Mouse (Mus musculus) right cerebral cortex, postnatal 36 days (tissue): ENCODE measurements at regions not wholly inside any gene's neighbourhood (a gene's known extent, or its start where the extent isn't known, plus 50 kb on each side); places are given as distances from the start of the nearest gene placed in this dataset.
"Not testable (repeated sequence)": the region's sequence is repeated elsewhere in the genome, so short reads cannot be mapped to it uniquely, and the experiment has no call there.

Experiments used
- DNase-seq, 2 experiments: peaks; one replicate each; pipeline ENCODE4 v3.0.0; 2022; ENCODE audit warnings: low spot score in 2 of 2, mixed read lengths in 1 of 2

DNA sequence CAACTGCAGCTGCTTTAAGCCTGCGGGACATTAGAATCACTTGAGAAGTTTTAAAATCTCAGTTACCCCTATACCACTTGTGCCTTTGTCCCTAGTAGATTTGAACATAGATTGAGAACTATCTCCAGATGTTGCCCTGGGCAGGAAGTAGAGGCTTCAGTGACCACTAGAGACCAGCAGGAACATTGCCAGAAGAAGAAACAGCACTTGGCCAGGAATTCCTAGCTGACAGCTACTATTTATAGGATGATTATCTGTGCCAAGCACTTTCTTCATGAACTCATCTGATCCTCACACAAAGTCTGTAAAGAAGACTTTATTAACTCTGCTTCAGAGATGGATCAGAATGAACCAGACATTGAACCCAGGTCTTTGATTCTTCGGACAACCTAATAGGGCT is 283.6 kb upstream of the Tmpo start:
- no peak for DNase-seq

DNA sequence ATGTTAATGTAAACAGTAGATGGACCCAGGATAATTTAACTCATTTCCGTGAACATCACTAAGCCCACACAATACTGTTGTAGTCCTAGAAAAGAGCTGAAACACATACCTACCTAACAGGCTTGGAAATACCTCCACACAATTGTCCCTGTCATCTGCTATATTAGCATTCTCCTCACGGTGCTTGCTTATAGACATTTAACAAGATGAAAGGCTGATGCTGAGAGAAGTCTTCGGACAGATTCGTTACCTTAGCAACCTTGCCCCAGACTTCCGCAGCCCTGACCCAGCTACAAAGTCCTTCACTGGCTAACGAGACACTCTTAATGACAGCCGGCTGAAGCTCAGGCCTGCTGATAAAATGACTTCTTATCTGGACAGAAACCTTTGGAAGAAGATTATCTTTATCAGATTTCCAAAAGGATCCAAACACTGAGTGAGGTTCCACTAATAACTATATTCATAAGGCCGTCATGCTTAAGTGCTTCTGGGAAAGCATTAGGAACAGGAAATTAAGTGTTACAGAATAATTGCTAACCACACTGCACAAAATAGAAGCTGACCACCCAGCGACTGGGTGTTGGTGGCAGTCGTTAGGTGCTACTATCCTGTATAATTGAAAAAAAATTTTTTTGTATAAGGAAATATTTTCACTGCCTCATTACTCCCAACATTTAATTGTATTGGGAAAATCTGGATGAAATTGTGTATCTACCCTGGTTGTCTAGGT is 267.0 kb upstream of the Tmpo start:
- DNase-seq: no peak

GRCm38 (mm10) chr10:91443321-91443720 is 262.2 kb upstream of the Tmpo start:
- DNase-seq: no peak

- DNase-seq: no peak
These were observed 258.9 kb upstream of the Tmpo start for GRCm38 (mm10) chr10:91440051-91440450.

- DNase-seq: no peak
These were observed 256.8 kb upstream of the Tmpo start for GRCm38 (mm10) chr10:91437917-91438316.

- no peak for DNase-seq
These were observed 255.0 kb upstream of the Tmpo start for GRCm38 (mm10) chr10:91436091-91436569.

DNA sequence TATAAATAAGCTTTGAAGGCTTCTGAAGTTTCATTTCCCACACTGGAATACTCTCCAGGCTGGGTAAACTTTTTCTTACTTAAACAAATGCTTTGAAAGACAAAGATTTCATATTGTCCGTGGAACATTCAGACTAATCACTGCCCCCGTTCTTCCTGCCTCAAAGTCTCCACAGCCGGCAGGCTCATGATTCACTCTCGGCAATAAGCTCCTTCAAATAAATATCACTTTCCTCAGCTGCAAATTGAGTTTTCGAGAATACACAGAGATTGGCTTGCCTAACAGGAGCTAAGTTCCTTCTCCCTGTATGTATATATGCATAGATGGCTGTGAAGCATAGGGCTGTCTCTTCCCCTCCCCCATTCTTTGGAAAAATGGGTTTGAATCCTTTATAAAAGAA is 249.2 kb upstream of the Tmpo start:
- no peak for DNase-seq

DNA sequence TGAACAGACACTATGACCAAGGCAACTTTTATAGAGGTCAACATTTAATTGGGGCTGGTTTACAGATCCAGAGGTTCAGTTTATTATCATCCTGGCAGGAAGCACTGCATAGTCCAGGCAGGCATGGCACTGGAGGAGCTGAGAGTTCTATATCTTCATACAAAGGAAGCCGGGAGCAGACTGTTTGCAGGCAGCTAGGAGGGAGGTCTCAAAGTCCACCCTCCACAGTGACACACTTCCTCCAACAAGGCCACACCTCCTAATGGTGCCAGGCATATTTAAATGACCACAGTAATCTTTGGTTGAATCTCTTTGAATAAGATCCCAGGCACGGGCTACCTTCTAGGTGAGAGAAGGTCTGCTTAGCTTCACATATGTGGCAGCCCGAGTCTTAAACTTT is 245.5 kb upstream of the Tmpo start:
- no peak for DNase-seq

GRCm38 (mm10) chr10:91425625-91426385 is 244.7 kb upstream of the Tmpo start:
- not testable (repeated sequence) for DNase-seq

GRCm38 (mm10) chr10:91424786-91425185 is 243.7 kb upstream of the Tmpo start:
- DNase-seq: no peak

- DNase-seq: no peak
These were observed 206.1 kb upstream of the Tmpo start for GRCm38 (mm10) chr10:91387255-91387654.

- DNase-seq: peak in 1 of 2 experiments; percentile 8
These were observed 203.3 kb upstream of the Tmpo start for GRCm38 (mm10) chr10:91384372-91384771.

DNA sequence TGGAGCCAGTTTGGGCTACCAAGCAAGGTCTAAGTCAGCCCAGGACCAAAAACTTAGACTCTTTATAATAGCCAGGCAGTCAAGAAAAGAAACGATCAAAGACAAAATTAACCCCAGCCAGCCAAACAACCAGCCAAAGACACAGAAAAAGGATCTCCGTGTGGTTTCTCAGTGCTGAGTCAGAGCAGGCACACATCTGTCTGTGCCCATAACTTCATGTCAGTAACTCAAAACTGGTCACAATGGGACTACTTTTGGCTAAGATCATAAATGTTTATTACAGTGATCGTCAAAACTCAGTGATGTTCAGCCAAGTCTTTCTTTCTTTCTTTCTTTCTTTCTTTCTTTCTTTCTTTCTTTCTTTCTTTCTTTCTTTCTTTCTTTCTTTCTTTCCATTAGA is 195.6 kb upstream of the Tmpo start:
- no peak for DNase-seq

DNA sequence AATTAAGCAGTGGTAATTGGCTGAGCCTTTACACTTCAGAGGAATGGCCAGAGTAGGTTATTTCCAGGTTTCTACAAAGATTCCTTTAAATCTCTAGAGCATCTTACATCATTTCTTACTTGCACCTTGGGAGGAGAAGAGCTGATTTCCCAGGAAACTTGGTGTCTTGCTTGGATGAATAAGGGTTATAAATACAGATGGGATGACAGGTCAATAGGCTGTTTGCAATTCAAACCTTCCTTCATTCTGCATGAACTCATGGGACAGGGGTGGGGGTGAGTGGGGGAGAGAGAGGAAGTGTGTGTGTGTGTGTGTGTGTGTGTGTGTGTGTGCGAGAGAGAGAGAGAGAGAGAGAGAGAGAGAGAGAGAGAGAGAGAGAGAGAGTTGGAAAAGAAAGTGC is 186.4 kb upstream of the Tmpo start:
- no peak for DNase-seq

- DNase-seq: no peak
These were observed 181.5 kb upstream of the Tmpo start for GRCm38 (mm10) chr10:91362587-91362986.

DNA sequence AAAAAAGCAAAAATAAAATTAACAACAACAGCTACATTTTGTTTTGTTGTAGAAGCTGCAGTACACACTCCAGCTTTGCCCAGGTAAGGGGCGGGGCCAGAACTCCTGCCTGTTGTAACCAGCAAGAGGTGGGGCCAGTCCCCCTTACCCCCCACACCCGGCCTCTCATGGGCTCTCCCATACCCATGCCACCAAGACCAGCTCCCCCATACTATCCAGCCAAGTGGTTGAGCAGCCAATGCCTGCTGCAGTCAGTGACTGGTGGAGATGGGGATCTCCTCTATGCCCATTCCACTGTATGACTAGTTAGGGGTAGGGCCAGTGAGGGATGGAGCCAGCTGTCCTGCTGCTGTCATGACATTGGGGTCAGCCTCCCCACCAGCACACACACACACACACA is 180.5 kb upstream of the Tmpo start:
- DNase-seq: no peak

DNA sequence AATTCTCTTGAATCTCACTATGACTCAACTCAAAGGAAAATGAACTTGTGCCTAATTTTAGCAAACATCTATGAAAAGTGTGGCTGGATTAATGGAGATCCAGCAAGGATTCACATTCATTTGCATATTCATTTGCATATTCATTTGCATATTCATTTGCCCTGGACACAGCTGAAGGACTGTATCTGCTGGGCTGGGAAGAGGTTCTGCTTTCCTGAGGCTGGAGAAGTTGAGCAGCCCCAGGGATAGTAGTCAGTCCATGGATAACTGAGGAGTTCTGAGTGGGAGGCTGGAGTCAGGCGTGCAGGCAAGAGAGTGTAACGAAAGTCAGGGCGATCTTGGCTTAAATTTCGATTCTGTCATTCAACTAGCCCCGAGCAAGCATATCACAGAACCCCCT is 164.3 kb upstream of the Tmpo start:
- no peak for DNase-seq

GRCm38 (mm10) chr10:91342083-91342482 is 161.0 kb upstream of the Tmpo start:
- no peak for DNase-seq

DNA sequence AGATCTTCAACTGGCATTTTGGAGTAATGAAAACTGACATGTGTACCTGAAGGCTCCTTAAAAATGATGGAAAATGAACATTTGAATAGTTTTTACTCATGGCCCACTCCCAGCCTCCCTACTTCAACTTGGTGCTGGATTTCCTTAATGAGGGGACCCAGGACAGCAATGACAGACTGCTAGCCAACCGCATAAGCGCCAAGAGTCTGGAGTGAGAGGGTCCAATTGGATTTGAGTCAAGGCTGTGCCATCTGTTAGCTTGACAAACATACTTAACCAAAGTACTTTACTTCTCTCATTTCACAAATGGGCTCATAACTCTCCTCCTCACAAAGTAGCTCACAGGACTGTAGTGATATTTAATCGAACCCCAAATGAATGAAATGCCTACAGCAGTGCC is 158.2 kb upstream of the Tmpo start:
- DNase-seq: no peak

GRCm38 (mm10) chr10:91326661-91327312 is 145.7 kb upstream of the Tmpo start:
- DNase-seq: no peak

GRCm38 (mm10) chr10:91326144-91326655 is 145.1 kb upstream of the Tmpo start:
- no peak for DNase-seq

DNA sequence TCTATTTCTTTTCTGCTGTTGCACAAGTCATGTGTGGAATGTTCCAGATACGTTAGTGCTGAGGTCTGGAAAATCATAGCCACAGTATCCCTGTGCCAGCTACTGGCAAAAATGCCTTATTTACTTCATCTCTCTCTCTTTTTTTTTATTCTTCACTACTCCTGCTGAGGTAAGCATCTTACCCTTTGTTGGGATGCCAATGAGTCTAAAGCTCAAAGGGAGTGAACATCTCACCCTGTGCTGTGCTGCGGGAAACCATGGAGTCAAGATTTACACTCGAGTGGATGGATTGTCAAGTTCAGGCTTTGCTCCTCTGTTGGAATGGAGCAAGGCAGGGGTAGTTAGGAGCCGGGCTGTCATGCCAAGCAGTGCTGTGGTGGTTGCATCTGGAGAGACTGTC is 140.1 kb upstream of the Tmpo start:
- no peak for DNase-seq
